Mouse (Mus musculus) embryonic facial prominence, embryonic 13.5 days (tissue): Measurements from ENCODE around the gene Rai1. TPM values are rescaled to one million over a fixed set of nuclear protein-coding genes. Genes with fewer than 3 reads are reported as not detected.

Experiments
- ATAC-seq: fragments of 200-750 bp; cut with Nextera tagmentation; 2 replicates; pipeline ENCODE4 v1.8.0; 2017; ENCODE audit warnings: low read depth; ENCODE audit not compliant: insufficient number of reproducible peaks, insufficient read depth, low FRiP score, low TSS enrichment
- H3K27ac ChIP-seq: fragments of 300-500 bp; sonication (generic); 2 replicates; pipeline ENCODE4 v1.5.1; 2015; ENCODE audit warnings: moderate library complexity, mild to moderate bottlenecking, inconsistent platforms
- H3K27me3 ChIP-seq: fragments of 300-500 bp; sonication (generic); 2 replicates; pipeline ENCODE4 v1.6.1; 2015; ENCODE audit warnings: mild to moderate bottlenecking, inconsistent platforms
- H3K36me3 ChIP-seq: fragments of 300-500 bp; sonication (generic); 2 replicates; pipeline ENCODE4 v1.6.1; 2015; ENCODE audit warnings: mild to moderate bottlenecking, inconsistent platforms
- H3K4me1 ChIP-seq: fragments of 300-500 bp; sonication (generic); 2 replicates; pipeline ENCODE4 v1.6.1; 2015; ENCODE audit warnings: inconsistent platforms
- H3K4me2 ChIP-seq: fragments of 300-500 bp; sonication (generic); 2 replicates; pipeline ENCODE4 v1.6.1; 2015; ENCODE audit warnings: moderate library complexity, mild to moderate bottlenecking, inconsistent platforms
- H3K4me3 ChIP-seq: fragments of 300-500 bp; sonication (generic); 2 replicates; pipeline ENCODE4 v1.5.1; 2015; ENCODE audit warnings: mild to moderate bottlenecking, inconsistent platforms
- H3K9ac ChIP-seq: fragments of 300-500 bp; sonication (generic); 2 replicates; pipeline ENCODE4 v1.6.1; 2015; ENCODE audit warnings: mild to moderate bottlenecking, inconsistent platforms
- H3K9me3 ChIP-seq: fragments of 300-500 bp; sonication (generic); 2 replicates; pipeline ENCODE4 v1.6.1; 2016; ENCODE audit warnings: inconsistent platforms
- WGBS: fragments of 180-500 bp; shearing (Covaris S2); methylation state at CpG from one replicate; pipeline ENCODE4 v1.1.7; 2015; ENCODE audit warnings: mixed read lengths; 5-methylcytosine and 5-hydroxymethylcytosine counted together
- polyA plus RNA-seq: library from polyadenylated mRNA; unstranded; fragments of >200 nt; fragmentation: Nextera tagmentation; extraction: Ambion mirVana; gene quantifications from 2 replicates; pipeline ENCODE4 v1.2.1, GENCODE M21; 2015

The Rai1 gene
- polyA plus RNA-seq, 1 experiment from 2014 or later: 27.9 TPM

DNA sequence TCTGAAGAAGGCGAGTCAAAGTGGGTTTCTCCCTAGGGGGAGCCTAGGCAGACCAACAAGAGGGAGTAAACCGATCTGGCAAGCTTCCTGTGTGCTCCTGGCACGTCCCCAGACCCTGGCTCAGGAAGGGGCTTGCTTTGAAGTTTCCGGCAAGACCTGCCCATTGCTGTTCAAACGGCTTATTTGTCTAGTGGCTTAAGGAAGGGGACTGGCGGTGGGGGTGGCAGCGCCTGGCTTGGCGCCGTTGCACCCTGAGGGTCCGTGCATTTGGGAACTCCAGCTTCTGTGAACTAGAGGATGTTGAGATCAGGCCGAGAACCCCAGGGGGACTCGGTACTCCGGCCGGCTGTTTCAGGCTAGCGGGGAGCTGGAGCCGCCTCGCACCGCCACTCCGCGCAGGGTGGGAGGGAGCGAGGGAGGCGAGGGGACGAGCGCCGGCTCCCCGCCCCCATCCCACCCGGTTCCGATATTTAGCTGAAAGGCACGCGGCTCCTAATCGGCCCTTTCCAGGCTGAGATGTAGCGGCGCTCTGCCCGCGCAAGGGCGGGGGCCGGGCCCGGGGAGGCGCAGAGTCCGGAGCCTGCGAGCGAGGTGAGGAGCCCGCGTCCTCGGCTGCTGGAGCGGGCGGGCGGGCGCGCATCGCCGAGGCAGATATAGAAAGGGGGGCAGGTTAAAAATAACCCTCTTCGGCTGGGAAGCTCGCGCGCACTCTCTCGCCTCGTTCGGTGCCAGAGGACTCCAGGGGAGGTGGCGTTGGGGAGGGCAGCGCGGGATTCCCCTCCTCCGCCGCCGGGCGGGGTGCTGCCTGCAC lies 70.8 kb downstream of the Rai1 start:
- Histone ChIP-seq H3K36me3 (0 out of 2 replicates have a peak, but pooled peaks cover 4% of the 10 kb centered on the region), H3K27ac (peak overlapping the region; percentile 89), H3K4me1 (peaks cover 90% of the 10 kb centered on the region), H3K4me3 (peak overlapping the region; percentile 66), H3K9ac (peak overlapping the region; percentile 81), H3K4me2 (peak overlapping the region; percentile 100), H3K27me3 (no peaks in the 10 kb centered on the region), H3K9me3 (no peaks in the 10 kb centered on the region)
- whole genome bisulfite sequencing: under 1% methylated on average over 65 of the region's 66 CpGs
- ATAC-seq: no peak

GRCm38 (mm10) chr11:60176182-60176974 lies 71.6 kb downstream of the Rai1 start:
- 0 out of 2 replicates have a peak, but pooled peaks cover 4% of the 10 kb centered on the region for H3K36me3 ChIP-seq
- no peaks in the 10 kb centered on the region for H3K9me3 ChIP-seq
- peak; percentile 2; the same call in 1 of the 2 replicates for ATAC-seq
- peak overlapping the region; percentile 100 for H3K4me2 ChIP-seq
- H3K27ac ChIP-seq: peak overlapping the region; percentile 89
- H3K4me3 ChIP-seq: peak overlapping the region; percentile 66
- H3K4me1 ChIP-seq: peaks cover 95% of the 10 kb centered on the region
- no peaks in the 10 kb centered on the region for H3K27me3 ChIP-seq
- H3K9ac ChIP-seq: peak overlapping the region; percentile 81
- WGBS: under 1% methylated on average over 71 of the region's 71 CpGs

DNA sequence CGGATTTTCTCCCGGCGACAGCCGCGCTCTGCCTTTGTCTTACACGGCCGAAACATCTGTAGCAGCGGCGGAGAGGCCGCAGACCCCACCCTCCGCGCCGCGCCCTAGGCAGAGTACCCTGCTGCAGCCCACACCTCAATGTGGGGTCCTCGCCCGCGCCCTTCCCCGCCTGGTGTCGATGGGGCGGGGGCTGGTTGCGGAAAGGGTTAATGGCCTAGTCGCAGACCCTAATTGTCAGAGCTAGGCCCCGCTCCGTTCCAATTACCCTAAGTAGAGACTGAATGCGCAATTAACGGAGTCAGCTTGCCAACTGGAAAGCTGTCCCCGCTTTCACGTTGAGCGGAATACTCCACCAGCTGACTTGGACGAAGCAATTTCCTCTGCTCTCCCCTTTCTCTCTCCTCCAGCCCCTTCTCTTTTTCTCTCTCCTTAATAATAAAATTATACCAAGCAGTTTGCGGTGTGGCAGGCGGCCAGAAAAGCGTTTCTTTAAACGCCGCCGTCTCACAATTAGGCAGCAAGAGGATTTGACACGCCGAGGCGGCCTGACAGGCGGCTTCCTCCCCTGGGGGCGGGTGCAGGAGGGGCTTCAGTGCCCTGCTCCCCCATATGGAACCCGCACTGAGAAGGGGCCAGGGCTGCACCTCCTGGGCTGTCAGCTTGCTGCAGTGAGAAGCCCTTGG lies 72.3 kb downstream of the Rai1 start:
- peak overlapping the region; percentile 89 for H3K27ac ChIP-seq
- no peaks in the 10 kb centered on the region for H3K9me3 ChIP-seq
- peak overlapping the region; percentile 66 for H3K4me3 ChIP-seq
- peak overlapping the region; percentile 100 for H3K4me2 ChIP-seq
- H3K27me3 ChIP-seq: no peaks in the 10 kb centered on the region
- peak overlapping the region; percentile 81 for H3K9ac ChIP-seq
- 0 out of 2 replicates have a peak, but pooled peaks cover 4% of the 10 kb centered on the region for H3K36me3 ChIP-seq
- under 1% methylated on average over 42 of the region's 42 CpGs for WGBS
- ATAC-seq: peak; percentile 53
- H3K4me1 ChIP-seq: peaks cover 97% of the 10 kb centered on the region

- H3K9ac ChIP-seq: no peak overlapping the region
- ATAC-seq: no peak
These were observed 73.2 kb downstream of the Rai1 start for GRCm38 (mm10) chr11:60178005-60178404.

DNA sequence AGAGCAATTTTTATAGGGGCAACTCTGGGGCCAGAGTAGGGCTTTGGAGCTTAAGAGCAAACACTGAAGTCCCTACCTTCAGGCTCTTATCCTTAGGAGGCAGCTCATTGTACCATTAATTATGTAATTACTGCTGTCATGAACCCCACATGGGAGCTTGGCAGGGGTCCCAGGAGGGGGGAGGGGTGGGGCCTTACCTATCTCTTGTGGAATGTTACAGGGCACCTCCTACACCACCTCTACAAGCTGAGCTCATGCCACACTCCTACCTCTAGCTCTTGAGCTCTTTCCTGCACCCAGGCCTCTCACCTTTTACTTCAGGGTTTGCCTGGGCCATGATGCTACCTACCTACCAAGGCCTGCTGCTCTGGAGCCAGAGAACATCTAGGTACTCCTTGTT lies 73.7 kb downstream of the Rai1 start:
- Histone ChIP-seq H3K36me3 (0 out of 2 replicates have a peak, but pooled peaks cover 4% of the 10 kb centered on the region), H3K4me1 (peaks cover 99% of the 10 kb centered on the region), H3K4me3 (no peak overlapping the region), H3K9ac (no peak overlapping the region), H3K27ac (no peak overlapping the region), H3K9me3 (no peaks in the 10 kb centered on the region), H3K27me3 (no peaks in the 10 kb centered on the region), H3K4me2 (no peak overlapping the region)
- ATAC-seq: no peak

More at GRCm38 (mm10) chr11:60178005-60178404, 73.2 kb downstream of the Rai1 start:
- H3K4me1 ChIP-seq: peaks cover 99% of the 10 kb centered on the region
- H3K36me3 ChIP-seq: 0 out of 2 replicates have a peak, but pooled peaks cover 4% of the 10 kb centered on the region
- peak overlapping the region; percentile 66 for H3K4me3 ChIP-seq
- H3K27ac ChIP-seq: peak overlapping the region; percentile 89; the same call in 1 of the 2 replicates
- H3K9me3 ChIP-seq: no peaks in the 10 kb centered on the region
- H3K4me2 ChIP-seq: peak overlapping the region; percentile 100
- no peaks in the 10 kb centered on the region for H3K27me3 ChIP-seq
- WGBS: 48% methylated on average over 6 of the region's 6 CpGs

- peaks cover 88% of the 10 kb centered on the region for H3K4me1 ChIP-seq
- WGBS: 66% methylated on average over 12 of the region's 12 CpGs
These were observed 77.4 kb downstream of the Rai1 start for GRCm38 (mm10) chr11:60182116-60182670.

GRCm38 (mm10) chr11:60182741-60183140 lies 77.9 kb downstream of the Rai1 start:
- peaks cover 82% of the 10 kb centered on the region for H3K4me1 ChIP-seq
- H3K9me3 ChIP-seq: no peaks in the 10 kb centered on the region
- peak overlapping the region; percentile 31 for H3K4me2 ChIP-seq
- H3K27ac ChIP-seq: peak overlapping the region; percentile 69
- ATAC-seq: no peak
- peak overlapping the region; percentile 32; the same call in 1 of the 2 replicates for H3K9ac ChIP-seq
- no peaks in the 10 kb centered on the region for H3K27me3 ChIP-seq
- 37% methylated on average over 2 of the region's 2 CpGs for WGBS
- H3K4me3 ChIP-seq: no peak overlapping the region
- peaks cover 35% of the 10 kb centered on the region for H3K36me3 ChIP-seq

More at GRCm38 (mm10) chr11:60182116-60182670, 77.4 kb downstream of the Rai1 start:
- Histone ChIP-seq H3K4me2 (peak overlapping the region; percentile 31), H3K27ac (peak overlapping the region; percentile 69), H3K27me3 (no peaks in the 10 kb centered on the region), H3K36me3 (peaks cover 30% of the 10 kb centered on the region), H3K9ac (0 out of 2 replicates have a peak overlapping the region, but pooled peaks have one; percentile 32), H3K9me3 (no peaks in the 10 kb centered on the region), H3K4me3 (no peak overlapping the region)
- ATAC-seq: 0 out of 2 replicates have a peak, but pooled peaks have one; percentile 35

GRCm38 (mm10) chr11:60184346-60185325 lies 79.8 kb downstream of the Rai1 start:
- no peak overlapping the region for H3K4me3 ChIP-seq
- peaks cover 63% of the 10 kb centered on the region for H3K4me1 ChIP-seq
- 54% methylated on average over 22 of the region's 22 CpGs for whole genome bisulfite sequencing
- H3K27me3 ChIP-seq: no peaks in the 10 kb centered on the region
- H3K27ac ChIP-seq: peak overlapping the region; percentile 62; the same call in 1 of the 2 replicates
- peak overlapping the region; percentile 7; the same call in 1 of the 2 replicates for H3K4me2 ChIP-seq
- no peak for ATAC-seq
- peak overlapping the region; percentile 36 for H3K9ac ChIP-seq
- H3K9me3 ChIP-seq: no peaks in the 10 kb centered on the region
- peaks cover 54% of the 10 kb centered on the region for H3K36me3 ChIP-seq

DNA sequence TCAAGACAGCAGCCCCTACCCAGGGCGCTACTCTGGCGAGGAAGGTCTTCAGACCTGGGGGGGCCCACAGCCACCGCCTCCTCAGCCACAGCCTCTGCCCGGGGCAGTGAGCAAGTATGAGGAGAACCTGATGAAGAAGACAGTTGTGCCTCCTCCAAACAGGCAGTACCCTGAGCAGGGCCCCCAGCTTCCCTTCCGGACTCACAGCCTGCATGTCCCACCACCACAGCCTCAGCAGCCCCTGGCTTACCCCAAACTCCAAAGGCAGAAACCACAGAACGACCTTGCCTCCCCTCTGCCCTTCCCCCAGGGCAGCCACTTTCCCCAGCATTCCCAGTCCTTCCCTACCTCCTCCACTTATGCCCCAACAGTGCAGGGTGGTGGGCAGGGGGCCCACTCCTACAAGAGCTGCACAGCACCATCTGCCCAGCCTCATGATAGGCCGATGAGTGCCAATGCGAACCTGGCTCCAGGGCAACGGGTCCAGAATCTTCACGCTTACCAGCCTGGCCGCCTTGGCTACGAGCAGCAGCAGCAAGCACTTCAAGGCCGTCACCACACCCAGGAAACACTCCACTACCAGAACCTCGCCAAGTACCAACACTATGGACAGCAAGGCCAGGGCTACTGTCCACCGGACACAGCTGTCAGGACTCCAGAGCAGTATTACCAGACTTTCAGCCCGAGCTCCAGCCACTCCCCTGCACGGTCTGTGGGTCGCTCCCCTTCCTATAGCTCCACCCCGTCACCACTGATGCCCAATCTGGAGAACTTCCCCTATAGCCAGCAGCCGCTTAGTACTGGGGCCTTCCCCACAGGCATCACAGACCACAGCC lies 80.8 kb downstream of the Rai1 start:
- Histone ChIP-seq H3K27ac (peak overlapping the region; percentile 62; the same call in 1 of the 2 replicates), H3K4me1 (peaks cover 56% of the 10 kb centered on the region), H3K27me3 (no peaks in the 10 kb centered on the region), H3K36me3 (peaks cover 61% of the 10 kb centered on the region), H3K4me3 (no peak overlapping the region), H3K9ac (no peak overlapping the region), H3K4me2 (no peak overlapping the region), H3K9me3 (no peaks in the 10 kb centered on the region)
- ATAC-seq: no peak
- WGBS: 77% methylated on average over 20 of the region's 20 CpGs
